Mouse (Mus musculus) myocyte (in vitro differentiated cells): Measurements from ENCODE around the gene Popdc3. TPM values are rescaled to one million over a fixed set of nuclear protein-coding genes. Genes with fewer than 3 reads are reported as not detected.

Experiments
- H3K27me3 ChIP-seq: one replicate; pipeline ENCODE4 v1.6.1; 2011; ENCODE audit not compliant: control insufficient read depth, insufficient read depth, insufficient read length
- H3K36me3 ChIP-seq: one replicate; pipeline ENCODE4 v1.6.1; 2011; ENCODE audit not compliant: control insufficient read depth, insufficient read depth
- H3K4me2 ChIP-seq: one replicate; pipeline ENCODE4 v1.6.1; 2011; ENCODE audit warnings: low read depth, control low read depth
- H3K4me3 ChIP-seq: one replicate; pipeline ENCODE4 v1.5.1; 2011; ENCODE audit warnings: mild to moderate bottlenecking, control low read depth, moderate library complexity
- H3K79me2 ChIP-seq: one replicate; pipeline ENCODE4 v1.6.1; 2011; ENCODE audit not compliant: control insufficient read depth, insufficient read depth
- H3ac ChIP-seq: one replicate; pipeline ENCODE4 v1.6.1; 2011; ENCODE audit not compliant: control insufficient read depth, insufficient read length
- CEBPB ChIP-seq: IDR thresholded peaks from 2 replicates; pipeline ENCODE4 v1.6.1; 2011; ENCODE audit warnings: mild to moderate bottlenecking, moderate library complexity; ENCODE audit not compliant: poor library complexity, insufficient read depth, severe bottlenecking
- E2F4 ChIP-seq: IDR thresholded peaks from one replicate; pipeline ENCODE4 v1.6.1; 2011; ENCODE audit warnings: mild to moderate bottlenecking, control low read depth, moderate library complexity; ENCODE audit not compliant: insufficient read depth
- MAX ChIP-seq: IDR thresholded peaks from one replicate; pipeline ENCODE4 v1.6.1; 2011; ENCODE audit warnings: low read depth, mild to moderate bottlenecking, control low read depth
- MYOD1 ChIP-seq, 3 experiments: IDR thresholded peaks; one replicate each; pipeline ENCODE4 v1.6.1; 2011; ENCODE audit warnings: control low read depth in 2 of 3, low read depth in 2 of 3, mild to moderate bottlenecking in 2 of 3, moderate library complexity in 1 of 3; ENCODE audit not compliant: insufficient read length in 2 of 3, control insufficient read depth in 1 of 3
- MYOG ChIP-seq, 3 experiments: IDR thresholded peaks; one replicate each; pipeline ENCODE4 v1.6.1; 2011; ENCODE audit warnings: control low read depth in 2 of 3, low read depth in 2 of 3, mild to moderate bottlenecking in 2 of 3; ENCODE audit not compliant: insufficient read length in 2 of 3, control insufficient read depth in 1 of 3, insufficient read depth in 1 of 3
- POLR2A ChIP-seq: IDR thresholded peaks from one replicate; pipeline ENCODE4 v1.6.1; 2011; ENCODE audit warnings: low read depth, mild to moderate bottlenecking, control low read depth, moderate library complexity; ENCODE audit not compliant: insufficient read length
- POLR2AphosphoS2 ChIP-seq: IDR thresholded peaks from one replicate; pipeline ENCODE4 v1.6.1; 2011; ENCODE audit warnings: low read depth, control low read depth; ENCODE audit not compliant: insufficient read length
- REST ChIP-seq: IDR thresholded peaks from one replicate; pipeline ENCODE4 v1.6.1; 2011; ENCODE audit warnings: mild to moderate bottlenecking, control low read depth, moderate library complexity; ENCODE audit not compliant: insufficient read depth, insufficient read length
- SRF ChIP-seq: IDR thresholded peaks from one replicate; pipeline ENCODE4 v1.6.1; 2011; ENCODE audit warnings: low read depth; ENCODE audit not compliant: control insufficient read depth, insufficient read length
- TCF12 ChIP-seq: IDR thresholded peaks from one replicate; pipeline ENCODE4 v1.6.1; 2011; ENCODE audit warnings: mild to moderate bottlenecking, control low read depth; ENCODE audit not compliant: poor library complexity, insufficient read depth, severe bottlenecking
- TCF3 ChIP-seq: IDR thresholded peaks from one replicate; pipeline ENCODE4 v1.6.1; 2011; ENCODE audit warnings: low read depth, control low read depth; ENCODE audit not compliant: insufficient read length
- USF1 ChIP-seq: IDR thresholded peaks from one replicate; pipeline ENCODE4 v1.6.1; 2011; ENCODE audit warnings: low read depth, mild to moderate bottlenecking, control low read depth, moderate library complexity
- polyA plus RNA-seq: library from polyadenylated mRNA; unstranded; fragments of >200 nt; fragmentation: generic; extraction: Trizol; gene quantifications from one replicate; pipeline ENCODE4 v1.2.1, GENCODE M21; 2012; ENCODE audit warnings: missing spikeins

Gene Popdc3
- polyA plus RNA-seq, 1 experiment = 122 TPM

DNA sequence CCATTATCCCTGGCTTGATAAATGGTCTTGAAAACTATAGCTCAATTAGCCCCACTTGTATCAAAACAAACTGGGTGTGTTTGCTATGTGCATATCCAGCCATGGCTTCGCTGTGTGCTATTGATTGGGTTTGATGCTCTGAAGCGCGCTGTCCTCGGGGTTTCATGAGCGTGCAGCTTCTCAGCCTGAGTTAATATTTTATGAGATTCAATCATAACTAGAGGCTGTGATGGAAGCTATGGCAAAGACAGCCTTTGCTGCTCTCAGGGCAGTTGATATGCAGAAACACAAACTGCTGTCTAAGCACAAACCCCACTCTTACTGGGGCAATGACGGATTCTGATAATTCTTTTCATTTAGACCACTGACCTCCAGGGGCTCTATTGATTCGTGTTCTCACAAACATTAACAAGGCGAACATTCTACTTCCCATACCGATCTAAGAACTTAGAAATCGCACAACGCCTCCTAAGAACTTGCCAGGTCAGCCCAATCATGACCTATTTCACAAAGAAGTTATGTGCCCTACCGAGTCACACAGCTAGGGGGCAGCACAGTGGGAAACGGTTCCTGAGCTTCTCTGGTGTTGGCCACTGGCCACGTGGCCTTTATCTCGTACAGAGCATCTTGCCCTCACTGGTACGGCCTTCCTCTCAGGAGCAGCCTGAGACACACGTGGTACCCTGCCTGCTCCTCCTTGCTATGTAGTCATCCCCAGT is 189.2 kb downstream of the Popdc3 start:
- Histone ChIP-seq H3K36me3 (peaks cover 69% of the 10 kb centered on the region), H3K79me2 (no peaks in the 10 kb centered on the region), H3ac (no peak overlapping the region), H3K4me3 (no peak overlapping the region), H3K27me3 (no peaks in the 10 kb centered on the region), H3K4me2 (no peak overlapping the region)
- no peak for TF ChIP-seq MAX
- no peak for TF ChIP-seq REST
- TF ChIP-seq SRF = no peak
- no peak for TF ChIP-seq TCF12
- no peak for TF ChIP-seq MYOD1 (IDR thresholded peaks at IDR 0.05; ENCODE audit: control insufficient read depth in 1 of 3, insufficient read length in 2 of 3, low read depth in 2 of 3)
- TF ChIP-seq POLR2AphosphoS2 = no peak
- TF ChIP-seq POLR2A = no peak
- TF ChIP-seq TCF3 = no peak
- no peak for TF ChIP-seq CEBPB
- TF ChIP-seq MYOG (IDR thresholded peaks at IDR 0.05; ENCODE audit: control insufficient read depth in 1 of 3, insufficient read depth in 1 of 3, insufficient read length in 2 of 3, low read depth in 2 of 3) = no peak
- no peak for TF ChIP-seq USF1
- TF ChIP-seq E2F4 = no peak

Other genes starting within 250 kb of the Popdc3 start
- 35.6 TPM for gene Prep, start 110.9 kb upstream of the Popdc3 start, polyA plus RNA-seq
- gene Bves, start 157.7 kb downstream of the Popdc3 start, polyA plus RNA-seq = 35.3 TPM